Mouse (Mus musculus) adrenal gland, postnatal 4 days (tissue): ENCODE data around the gene Vwa7. TPM values are rescaled to one million over a fixed set of nuclear protein-coding genes. Genes with fewer than 3 reads are reported as not detected.
"Not testable (repeated sequence)": the region's sequence is repeated elsewhere in the genome, so short reads cannot be mapped to it uniquely, and the experiment has no call there.

Source experiments
- DNase-seq, 2 experiments: peaks; one replicate each; pipeline ENCODE4 v3.0.0; 2021 to 2022; ENCODE audit warnings: low spot score in 2 of 2, mixed read lengths in 2 of 2
- total RNA-seq, 2 experiments: library from RNA; stranded (reverse); gene quantifications; 2 replicates each; pipeline ENCODE4 v1.2.3; 2021

The Vwa7 gene
- total RNA-seq, 2 experiments from 2014 or later = 1.2 to 1.5 TPM

DNA sequence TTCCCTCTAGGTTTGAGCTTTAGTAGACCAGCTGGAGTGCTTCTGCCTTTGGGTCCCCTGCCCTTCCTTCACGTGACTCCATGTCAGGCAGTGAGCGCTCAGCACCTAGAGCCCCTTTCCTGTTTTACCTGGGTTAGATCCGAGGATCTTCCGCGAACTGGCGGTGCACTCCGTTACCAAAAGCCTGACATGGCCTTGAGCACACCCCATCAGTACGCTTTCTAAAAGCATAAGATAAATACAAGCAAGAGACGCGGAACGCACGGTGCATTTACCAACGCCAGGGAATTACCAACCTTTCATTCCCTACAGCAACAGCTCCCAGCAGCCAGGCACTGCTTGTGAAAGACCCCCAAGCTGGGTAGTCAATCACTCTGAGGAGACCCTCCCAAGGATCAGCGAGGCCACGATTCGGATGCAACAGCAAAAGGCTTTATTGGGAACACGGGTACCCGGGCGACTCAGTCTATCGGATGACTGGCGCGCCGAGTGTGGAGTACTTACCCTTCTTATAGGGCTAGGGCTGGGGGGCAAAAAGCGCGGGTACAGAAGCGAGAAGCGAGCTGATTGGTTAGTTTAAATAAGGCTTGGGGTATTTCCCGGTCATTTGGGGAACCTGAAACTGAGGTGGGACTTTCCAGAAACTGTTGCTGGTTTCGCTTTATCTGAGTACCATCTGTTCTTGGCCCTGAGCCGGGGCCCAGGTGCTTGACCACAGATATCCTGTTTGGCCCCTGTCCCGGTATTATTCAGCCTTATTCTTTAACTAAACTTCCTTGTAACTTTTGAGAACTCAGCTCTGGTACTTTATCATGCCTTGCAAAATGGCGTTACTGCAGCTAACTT, 16.3 kb upstream of the Vwa7 start:
- DNase-seq = not testable (repeated sequence)

DNA sequence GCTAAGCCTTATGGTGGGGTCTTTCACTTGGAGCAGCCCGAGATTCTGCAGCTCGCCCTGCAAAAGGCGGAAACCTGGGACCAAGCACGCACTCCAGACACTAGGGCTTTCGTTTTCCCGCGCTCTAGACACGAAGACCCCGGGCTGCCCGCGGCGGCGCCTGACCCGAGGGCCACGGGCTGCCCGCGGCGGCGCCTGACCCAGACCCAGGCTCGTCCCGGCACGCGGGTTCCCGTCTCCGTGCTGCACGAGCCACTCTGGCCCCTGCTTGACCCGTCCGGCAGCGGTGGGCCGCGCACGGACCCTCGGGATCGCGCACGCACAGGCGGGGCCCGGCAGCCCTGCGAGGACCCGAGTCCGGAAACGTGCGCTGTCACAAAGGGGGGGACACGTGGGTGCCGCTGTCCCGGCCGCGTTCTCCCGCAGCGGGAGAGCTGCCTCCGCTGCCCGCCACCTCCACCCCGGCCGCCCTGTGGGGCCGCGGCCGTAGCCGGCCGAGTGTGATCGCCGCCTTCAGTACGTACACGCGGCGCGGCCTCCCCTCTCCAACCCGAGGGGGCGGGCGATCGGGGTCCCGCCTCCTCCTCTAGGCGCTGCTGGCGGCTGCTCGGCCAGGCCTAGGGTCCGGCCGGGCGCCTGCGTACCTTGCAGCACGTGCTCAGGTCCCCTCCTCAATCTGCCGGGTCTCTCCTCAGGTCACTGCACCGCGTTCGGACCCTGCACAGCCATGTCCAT, 15.5 kb upstream of the Vwa7 start, which contains the start of gene Vars:
Gene Vars, plus strand, starts transcription at position 271 of the 735 bp plus-strand sequence.
- peak; percentile 79 to 84 for DNase-seq

DNA sequence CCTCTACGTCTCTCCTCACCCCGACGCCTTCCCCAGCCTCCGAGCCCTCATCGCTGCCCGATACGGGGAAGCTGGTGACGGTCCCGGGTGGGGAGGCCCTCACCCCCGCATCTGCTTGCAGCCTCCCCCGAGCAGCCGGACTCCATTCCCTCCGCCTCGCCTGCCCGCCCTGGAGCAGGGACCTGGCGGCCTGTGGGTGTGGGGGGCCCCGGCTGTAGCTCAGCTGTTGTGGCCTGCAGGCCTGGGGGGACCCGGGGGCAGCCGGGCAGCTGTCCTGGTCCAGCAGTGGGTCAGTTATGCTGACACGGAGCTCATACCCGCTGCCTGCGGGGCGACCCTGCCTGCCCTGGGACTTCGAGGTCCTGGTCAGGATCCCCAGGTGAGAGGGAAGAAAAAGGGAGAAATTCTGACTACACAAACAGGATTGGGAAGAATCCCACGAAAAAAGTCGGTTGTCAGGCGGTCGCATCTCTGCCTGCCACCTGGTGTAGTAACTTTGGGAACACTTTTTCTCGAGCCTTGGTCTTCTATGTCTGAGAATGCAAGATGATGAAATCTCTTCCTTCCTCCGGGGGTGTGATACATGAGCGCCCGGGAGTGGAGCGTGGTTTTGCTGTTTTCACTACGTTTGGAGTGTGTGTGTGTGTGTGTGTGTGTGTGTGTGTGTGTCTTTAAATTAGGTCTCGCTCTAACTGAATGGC, 14.8 kb upstream of the Vwa7 start:
- DNase-seq = peak in 1 of 2 experiments; percentile 36

DNA sequence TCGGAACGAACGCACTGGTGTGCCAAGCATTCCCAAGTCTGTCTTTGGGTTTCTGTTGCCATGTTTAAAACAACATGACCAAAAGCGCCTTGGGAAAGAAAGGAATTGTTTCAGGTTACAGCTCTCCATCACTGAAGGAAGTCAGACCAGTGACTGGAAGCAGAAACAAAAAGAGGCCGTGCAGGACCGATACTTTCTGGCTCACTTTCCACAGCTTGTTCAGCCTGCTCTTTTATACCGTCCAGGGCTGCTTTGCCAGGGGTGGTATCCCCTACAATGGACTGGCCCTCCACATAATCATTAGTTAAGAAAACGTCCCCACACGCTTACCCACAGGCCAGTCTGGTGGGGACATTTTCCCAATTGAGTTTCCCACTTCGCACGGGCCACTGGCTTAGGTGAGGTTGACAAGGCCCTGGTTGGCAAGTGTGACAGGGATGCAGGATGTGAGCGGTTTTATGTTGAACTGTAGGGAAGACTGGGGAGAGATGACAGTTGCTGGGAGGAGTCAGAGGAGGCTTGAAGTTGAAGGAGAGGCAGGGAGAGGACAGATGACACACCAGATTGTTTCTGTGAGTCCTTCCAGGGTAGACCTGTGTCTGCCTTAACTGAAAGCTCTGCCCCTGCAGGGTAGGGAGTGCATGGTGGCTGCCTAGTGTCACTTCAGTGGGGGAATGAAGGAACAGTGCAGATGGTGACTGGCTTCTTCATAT, 14.1 kb upstream of the Vwa7 start:
- DNase-seq = no peak

DNA sequence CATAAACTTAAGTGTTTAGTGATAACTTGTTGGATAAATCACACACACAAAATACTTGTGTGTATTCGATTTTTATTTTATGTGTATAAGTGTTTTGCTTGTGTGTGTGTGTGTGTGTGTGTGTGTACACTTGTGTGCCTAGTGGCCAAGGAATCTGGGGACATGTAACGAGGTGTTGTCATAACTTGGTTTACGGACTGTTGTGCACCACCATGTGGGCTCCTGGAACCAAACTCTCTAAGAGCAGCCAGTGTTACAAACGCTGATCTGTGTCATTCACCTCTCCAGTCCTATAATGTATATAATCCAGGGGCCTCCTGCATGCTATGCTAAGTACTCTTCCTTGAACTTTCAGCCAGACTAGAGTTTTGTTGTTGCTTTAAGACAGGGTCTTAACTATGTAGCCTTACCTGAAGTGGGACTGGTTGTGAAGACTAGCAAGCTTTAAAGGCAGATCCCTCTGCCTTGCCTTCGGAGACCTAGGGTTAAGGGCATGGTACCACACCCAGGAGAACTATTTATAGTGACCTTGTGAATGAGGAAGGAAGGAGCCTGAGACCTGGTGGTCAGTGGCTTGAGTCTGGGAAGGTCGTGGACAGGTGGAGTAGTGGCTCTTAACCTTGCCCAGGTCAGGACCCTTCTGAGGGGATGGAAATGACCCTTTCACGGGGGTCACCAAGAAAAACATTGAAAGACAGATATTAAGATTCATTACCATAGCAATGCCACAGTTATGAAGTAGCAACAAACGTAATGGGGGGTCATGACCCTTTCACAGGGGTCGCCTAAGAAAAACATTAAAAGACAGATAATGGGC, 13.1 kb upstream of the Vwa7 start:
- DNase-seq = no peak

DNA sequence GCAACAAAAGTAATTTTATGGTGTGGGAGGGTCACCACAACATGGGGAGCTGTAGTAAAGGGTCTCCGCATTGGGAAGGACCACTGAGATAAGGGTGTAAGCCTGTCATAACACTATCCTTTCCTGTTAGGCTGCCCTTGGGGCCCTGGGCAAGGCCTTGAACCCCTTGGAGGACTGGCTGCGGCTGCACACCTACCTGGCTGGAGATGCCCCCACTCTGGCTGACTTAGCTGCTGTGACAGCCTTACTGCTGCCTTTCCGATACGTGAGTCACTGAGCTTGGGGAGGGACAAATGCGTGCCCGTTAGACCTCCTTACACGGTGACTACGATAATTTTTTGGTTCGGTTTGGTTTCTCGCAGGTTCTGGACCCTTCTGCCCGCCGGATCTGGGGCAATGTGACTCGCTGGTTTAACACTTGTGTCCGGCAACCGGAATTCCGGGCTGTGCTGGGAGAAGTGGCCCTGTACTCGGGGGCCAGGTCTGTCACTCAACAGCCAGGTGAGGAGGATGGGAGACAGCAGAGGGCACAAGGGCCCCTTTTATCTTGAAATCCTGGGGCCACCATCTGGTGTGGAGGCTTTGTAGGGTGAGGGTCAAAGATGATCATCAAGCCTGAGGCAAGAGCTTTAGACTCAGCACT, 12.2 kb upstream of the Vwa7 start:
- DNase-seq = no peak

DNA sequence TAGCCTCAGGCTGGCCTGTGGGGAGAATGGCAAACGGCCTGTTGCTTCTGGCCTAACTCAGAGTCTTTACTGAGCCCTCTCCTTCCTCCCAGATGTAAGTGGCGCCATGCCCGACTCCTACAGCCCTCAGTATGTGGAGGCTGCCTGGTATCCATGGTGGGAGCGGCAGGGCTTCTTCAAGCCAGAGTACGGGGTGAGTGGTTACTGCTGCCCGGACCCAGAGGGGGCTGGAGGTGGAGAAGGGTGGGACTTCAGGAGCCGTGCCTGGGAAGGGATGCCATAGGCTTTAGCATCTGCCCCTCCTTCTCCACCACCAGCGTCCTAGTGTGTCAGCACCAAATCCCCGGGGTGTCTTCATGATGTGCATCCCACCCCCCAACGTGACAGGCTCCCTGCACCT, 11.2 kb upstream of the Vwa7 start:
- DNase-seq = no peak

DNA sequence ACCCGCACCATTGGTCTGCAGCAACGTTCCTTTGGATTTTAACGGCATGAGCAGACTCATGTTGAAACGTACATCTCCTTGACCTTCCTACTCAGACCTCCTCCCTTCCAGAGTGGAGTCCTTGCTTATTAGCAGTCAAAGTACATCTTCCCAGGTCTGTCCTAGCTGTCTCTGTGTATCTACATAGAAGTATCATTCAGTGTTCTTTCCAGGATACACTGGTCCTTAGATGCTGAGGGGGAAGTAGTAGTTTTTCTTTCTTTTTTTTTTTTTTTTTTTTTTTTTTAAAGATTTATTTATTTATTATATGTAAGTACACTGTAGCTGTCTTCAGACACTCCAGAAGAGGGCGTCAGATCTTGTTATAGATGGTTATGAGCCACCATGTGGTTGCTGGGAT, 10.5 kb upstream of the Vwa7 start:
- DNase-seq = not testable (repeated sequence)

DNA sequence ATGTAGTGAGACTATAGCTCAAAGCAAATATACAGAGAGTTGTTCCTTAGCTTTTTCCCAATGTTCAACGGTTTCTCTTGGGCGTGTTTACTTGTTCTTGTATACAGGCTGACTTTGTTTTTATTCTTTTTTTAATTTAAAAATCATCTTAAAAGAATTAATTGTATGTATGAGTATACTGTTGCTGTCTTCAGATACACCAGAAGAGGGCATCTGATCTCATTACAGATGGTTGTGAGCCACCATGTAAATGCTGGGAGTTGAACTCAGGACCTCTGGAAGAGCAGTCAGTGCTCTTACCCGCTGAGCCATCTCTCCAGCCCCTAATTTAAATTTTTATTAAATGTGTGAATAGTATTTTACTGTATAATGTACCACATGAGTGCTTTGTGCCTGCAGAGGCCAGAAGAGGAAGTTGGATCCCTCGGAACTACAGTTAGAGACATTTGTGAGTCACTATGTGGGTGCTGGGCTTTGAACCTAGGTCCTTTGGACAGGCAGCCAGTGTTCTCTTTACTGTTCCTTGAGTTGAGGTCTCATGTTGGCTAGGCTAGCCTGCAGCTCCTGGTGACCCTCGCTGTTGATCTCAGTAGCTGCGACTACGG, 8.9 kb upstream of the Vwa7 start:
- no peak for DNase-seq

DNA sequence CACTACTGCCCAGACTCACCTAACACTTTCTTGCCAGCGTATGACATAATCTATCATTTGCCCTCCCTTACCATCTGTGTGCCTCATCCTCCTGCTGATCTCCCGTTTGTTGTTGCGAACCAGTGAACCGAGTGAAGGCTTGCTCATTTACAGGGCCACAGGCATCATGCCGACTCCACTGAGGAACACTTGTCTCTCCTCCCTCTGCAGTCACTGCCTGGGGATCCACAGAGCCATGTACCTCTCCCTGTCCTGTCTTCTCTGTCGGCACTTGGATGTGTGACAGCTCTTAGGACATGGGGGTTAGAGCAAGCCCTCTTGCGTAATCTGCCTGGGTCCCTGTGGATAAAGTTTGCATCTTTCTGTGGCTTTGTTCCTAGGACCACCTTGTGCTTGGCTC, 6.8 kb upstream of the Vwa7 start:
- DNase-seq = no peak

DNA sequence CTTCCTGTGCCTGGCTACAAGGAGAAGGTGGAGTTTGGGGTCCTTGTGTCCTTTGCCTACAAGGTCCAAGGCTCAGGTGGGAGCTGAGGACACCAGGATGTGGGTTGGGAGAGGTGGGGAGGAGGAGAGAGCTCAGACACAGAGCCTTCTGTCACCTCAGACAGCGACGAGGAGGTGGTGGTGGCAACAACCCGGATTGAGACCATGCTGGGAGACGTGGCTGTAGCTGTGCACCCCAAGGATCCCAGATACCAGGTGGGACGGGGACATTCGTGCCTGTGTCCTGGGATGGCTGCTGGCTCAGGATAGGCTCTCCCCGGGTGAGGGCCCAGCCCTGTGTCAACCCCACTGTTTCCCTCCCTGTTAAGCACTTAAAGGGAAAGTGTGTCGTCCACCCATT, 4.9 kb upstream of the Vwa7 start:
- no peak for DNase-seq

DNA sequence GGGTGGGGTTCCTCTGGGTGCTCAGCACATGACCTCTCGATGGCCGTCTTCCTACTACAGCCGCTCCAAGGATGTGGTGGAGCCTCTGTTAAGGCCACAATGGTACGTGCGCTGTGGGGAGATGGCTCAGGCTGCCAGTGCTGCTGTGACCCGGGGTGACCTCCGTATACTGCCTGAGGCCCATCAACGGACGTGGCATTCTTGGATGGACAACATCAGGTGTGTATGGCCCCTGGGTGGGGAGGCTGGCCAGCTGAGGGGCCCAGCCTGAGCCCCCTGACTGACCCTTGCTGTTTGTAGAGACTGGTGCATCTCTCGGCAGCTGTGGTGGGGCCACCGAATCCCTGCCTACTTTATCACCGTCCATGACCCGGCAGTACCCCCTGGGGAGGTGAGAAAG, 3.9 kb upstream of the Vwa7 start:
- DNase-seq = no peak

DNA sequence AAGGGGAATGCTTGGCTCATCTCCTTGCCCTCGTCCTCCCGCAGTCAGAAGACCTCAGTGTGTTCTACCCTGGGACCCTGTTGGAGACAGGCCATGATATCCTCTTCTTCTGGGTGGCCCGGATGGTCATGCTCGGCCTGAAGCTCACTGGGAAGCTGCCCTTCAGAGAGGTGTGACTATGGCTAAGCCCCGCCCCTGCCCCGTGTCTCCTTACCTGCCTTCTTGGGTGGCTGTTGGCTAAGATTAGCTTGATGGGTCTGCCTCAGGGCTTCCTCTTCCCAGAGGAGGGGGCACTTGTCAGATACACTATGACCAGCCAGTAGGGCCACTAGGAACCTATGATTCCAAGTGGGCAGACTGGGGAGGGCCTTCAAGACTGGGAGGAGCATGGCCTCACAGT, 3.2 kb upstream of the Vwa7 start:
- no peak for DNase-seq

DNA sequence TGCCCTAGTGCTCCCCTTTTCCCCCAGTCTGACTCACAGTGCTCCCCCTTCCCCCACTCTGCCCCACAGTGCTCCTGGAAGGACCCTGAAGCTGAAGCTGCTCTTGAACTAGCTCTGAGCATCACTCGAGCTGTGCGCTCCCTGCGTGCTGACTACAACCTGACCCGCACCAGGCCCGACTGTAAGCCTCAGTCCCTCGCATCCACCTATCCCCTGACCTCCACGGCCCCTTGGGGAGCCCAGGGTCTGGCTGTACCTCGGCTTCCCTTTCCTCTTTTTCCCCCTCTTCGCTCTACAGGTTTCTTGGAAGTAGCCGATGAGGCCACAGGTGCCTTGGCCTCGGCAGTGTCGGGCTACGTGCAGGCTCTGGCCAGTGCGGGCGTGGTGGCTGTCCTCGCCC, 1.1 kb upstream of the Vwa7 start:
- no peak for DNase-seq

DNA sequence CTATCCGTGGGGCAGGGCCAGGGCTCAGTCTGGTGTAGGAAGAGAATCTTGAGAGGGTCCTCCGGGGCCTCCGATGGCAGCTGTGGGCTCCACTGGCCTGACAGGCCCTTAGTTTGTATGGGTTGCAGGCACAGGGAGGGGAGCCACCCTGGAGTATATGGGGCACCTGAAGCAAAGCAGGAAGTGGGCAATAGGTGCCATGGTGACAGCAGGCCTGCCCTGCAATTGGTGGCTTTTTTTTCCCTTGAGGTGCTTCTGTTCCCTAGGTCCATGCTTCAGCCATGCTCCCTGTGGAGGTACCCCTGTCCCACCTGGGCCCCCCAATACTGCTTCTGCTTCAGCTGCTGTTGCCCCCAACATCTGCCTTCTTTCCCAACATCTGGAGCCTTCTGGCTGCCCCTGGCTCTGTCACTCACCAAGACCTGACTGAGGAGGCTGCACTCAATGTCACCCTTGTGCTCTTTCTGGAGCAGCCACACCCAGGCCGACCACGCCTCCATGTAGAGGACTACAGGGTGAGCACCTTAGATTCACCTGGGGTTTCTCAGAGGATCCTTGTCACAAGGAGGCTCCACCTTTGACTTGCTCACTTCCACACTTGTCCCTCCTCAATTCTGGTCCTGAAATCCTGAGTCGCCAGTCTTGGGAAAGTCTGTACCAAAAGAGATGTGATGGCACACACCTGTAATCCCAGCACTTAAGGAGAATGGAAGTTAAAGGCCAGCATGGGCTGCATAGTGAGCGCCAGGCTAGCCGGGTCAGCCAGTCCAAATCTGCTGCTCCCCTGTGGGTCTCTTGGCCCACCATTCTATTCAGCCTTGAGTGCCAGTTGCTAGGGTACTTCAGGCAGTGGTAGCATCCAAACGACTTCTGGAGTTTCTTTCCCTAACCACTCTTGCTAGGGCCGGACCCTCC, 669 bp downstream of the Vwa7 start:
- no peak for DNase-seq

DNA sequence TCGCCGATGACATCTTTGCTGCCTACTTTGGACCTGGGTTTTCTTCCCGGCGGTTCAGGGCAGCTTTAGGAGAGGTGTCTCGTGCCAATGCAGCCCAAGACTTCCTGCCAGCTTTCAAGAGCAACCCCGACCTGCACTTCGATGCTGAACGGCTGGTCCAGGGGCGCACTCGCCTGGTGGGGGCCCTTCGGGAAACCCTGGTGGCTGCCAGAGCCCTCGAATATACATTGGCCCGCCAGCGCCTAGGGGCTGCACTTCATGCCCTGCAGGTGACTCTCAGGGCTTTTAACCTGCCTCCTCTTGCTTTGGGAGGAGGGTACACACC, 1.3 kb downstream of the Vwa7 start:
- DNase-seq = no peak

DNA sequence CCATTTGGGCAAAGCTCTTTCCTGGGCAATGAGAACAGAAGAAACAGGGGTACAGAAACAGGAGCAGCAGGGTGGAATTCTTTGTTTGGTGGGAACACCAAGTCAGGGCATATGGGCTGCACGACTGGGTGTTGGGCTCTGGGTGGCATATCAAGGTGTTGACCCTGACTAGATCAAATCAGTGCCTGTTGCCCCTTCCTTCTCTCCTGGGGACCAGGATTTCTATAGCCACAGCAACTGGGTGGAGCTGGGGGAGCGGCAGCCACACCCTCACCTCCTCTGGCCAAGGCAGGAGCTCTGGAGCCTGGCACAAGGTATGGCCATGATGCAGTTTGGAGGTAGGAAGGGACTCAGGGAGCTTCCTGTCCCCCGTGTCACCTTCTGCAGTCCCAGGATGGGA, 1.8 kb downstream of the Vwa7 start:
- no peak for DNase-seq

DNA sequence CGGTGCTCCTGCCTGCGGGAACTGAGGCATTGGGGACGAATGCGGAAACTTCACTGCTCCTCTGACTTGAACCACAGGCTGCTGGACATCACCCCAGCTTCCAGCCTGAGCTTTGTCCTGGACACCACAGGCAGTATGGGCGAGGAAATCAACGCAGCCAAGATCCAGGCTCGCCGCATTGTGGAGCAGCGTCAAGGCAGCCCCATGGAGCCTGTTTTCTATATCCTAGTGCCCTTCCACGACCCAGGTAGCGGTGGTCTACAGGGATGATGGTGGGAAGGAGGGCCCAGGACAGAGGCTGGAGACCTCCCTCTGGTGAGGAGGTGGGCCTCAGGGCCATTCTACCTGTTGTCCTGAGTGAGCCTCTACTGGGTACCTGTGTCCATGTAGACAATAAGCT, 3.5 kb downstream of the Vwa7 start:
- DNase-seq = no peak

DNA sequence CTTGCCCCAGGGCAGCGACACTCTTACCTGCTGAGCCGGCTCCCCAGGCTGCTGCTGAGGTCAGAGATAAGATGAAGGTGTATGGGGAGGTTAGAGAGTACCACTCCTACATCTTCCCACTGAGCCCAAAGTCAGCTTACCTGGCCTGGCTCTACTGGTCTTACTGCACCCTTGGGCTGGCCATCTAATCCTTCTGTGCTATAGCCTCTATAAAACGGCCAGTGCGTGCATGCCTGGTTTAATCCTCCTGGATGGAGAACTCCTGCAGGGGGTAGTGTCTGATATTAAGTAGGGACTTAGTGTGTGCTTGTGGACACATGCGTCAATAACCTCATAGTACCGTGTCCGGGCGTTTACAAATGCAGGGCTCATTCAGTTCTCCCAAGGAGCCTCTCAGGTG, 4.2 kb downstream of the Vwa7 start:
- no peak for DNase-seq
